Mouse (Mus musculus) heart, embryonic 11.5 days (tissue): Measurements from ENCODE around the gene Ddx55. TPM values are rescaled to one million over a fixed set of nuclear protein-coding genes. Genes with fewer than 3 reads are reported as not detected.

Experiments used
- ATAC-seq: fragments of 200-750 bp; cut with Nextera tagmentation; replicated peaks from 2 replicates; pipeline ENCODE4 v1.8.0; 2017; ENCODE audit warnings: moderate library complexity; ENCODE audit not compliant: insufficient number of reproducible peaks, low FRiP score, low TSS enrichment
- H3K27ac ChIP-seq: fragments of 300-500 bp; sonication (generic); 2 replicates; pipeline ENCODE4 v1.5.1; 2014; ENCODE audit warnings: mild to moderate bottlenecking, low read depth, low read length
- H3K27me3 ChIP-seq: fragments of 300-500 bp; sonication (generic); 2 replicates; pipeline ENCODE4 v1.6.1; 2014; ENCODE audit warnings: mild to moderate bottlenecking, low read length, mixed read lengths; ENCODE audit not compliant: control insufficient read depth, insufficient read depth
- H3K36me3 ChIP-seq: fragments of 300-500 bp; sonication (generic); 2 replicates; pipeline ENCODE4 v1.6.1; 2014; ENCODE audit warnings: mild to moderate bottlenecking, low read length, moderate library complexity, mixed read lengths; ENCODE audit not compliant: control insufficient read depth, insufficient read depth
- H3K4me1 ChIP-seq: fragments of 300-500 bp; sonication (generic); 2 replicates; pipeline ENCODE4 v1.6.1; 2014; ENCODE audit warnings: low read length; ENCODE audit not compliant: control insufficient read depth, insufficient read depth
- H3K4me2 ChIP-seq: fragments of 300-500 bp; sonication (generic); 2 replicates; pipeline ENCODE4 v1.6.1; 2014; ENCODE audit warnings: mild to moderate bottlenecking, moderate library complexity
- H3K4me3 ChIP-seq: fragments of 300-500 bp; sonication (generic); 2 replicates; pipeline ENCODE4 v1.5.1; 2014; ENCODE audit warnings: low read depth, low read length
- H3K9ac ChIP-seq: fragments of 300-500 bp; sonication (generic); 2 replicates; pipeline ENCODE4 v1.6.1; 2014; ENCODE audit warnings: mild to moderate bottlenecking, low read depth, low read length, moderate library complexity
- H3K9me3 ChIP-seq: fragments of 300-500 bp; sonication (generic); replicated peaks from 2 replicates; pipeline ENCODE4 v1.6.1; 2016; ENCODE audit warnings: low read length; ENCODE audit not compliant: control insufficient read depth
- WGBS: fragments of 180-500 bp; shearing (Covaris S2); extraction: QIAGEN DNeasy Blood & Tissue Kit; methylation state at CpG from one replicate; pipeline ENCODE4 v1.1.7; 2014; ENCODE audit not compliant: insufficient replicate concordance; 5-methylcytosine and 5-hydroxymethylcytosine counted together
- polyA plus RNA-seq: library from polyadenylated mRNA; unstranded; fragments of >200 nt; fragmentation: Nextera tagmentation; extraction: Ambion mirVana; gene quantifications from 2 replicates; pipeline ENCODE4 v1.2.1, GENCODE M21; 2014

Ddx55 gene
- polyA plus RNA-seq, result 7.5 and 8.4 TPM in 2 replicates

- WGBS, result under 1% methylated on average over 66 of the region's 66 CpGs
- peak within 1 kb of the TSS; percentile 76 for H3K27ac ChIP-seq
- peak within 1 kb of the TSS; percentile 82 for H3K9ac ChIP-seq
- peaks cover 19% of the 10 kb centered on the region for H3K36me3 ChIP-seq
- H3K27me3 ChIP-seq, result no peaks in the 10 kb centered on the region
- 0 out of 2 replicates have a peak, but pooled peaks cover 6% of the 10 kb centered on the region for H3K4me1 ChIP-seq
- H3K9me3 ChIP-seq, result no peaks in the 10 kb centered on the region
- peak; percentile 75 for ATAC-seq
- peak within 1 kb of the TSS; percentile 96 for H3K4me3 ChIP-seq
- peak within 1 kb of the TSS; percentile 83 for H3K4me2 ChIP-seq
These were observed at the start of gene Ddx55 for GRCm38 (mm10) chr5:124552558-124553307. Gene Ddx55, plus strand, starts transcription at chr5:124552864.

- no peaks in the 10 kb centered on the region for H3K27me3 ChIP-seq
- H3K4me2 ChIP-seq, result no peak overlapping the region
- H3K9me3 ChIP-seq, result no peaks in the 10 kb centered on the region
- H3K4me3 ChIP-seq, result no peak overlapping the region
- H3K4me1 ChIP-seq, result peaks cover 6% of the 10 kb centered on the region
- no peak overlapping the region for H3K27ac ChIP-seq
- WGBS, result 54% methylated on average over 14 of the region's 14 CpGs
- H3K9ac ChIP-seq, result no peak overlapping the region
- H3K36me3 ChIP-seq, result peaks cover 22% of the 10 kb centered on the region
- no peak for ATAC-seq
These were observed 48.9 kb upstream of the Ddx55 start for GRCm38 (mm10) chr5:124503742-124504141.

GRCm38 (mm10) chr5:124505235-124505634, 47.4 kb upstream of the Ddx55 start:
- Histone ChIP-seq H3K4me1 (peaks cover 8% of the 10 kb centered on the region), H3K27me3 (no peaks in the 10 kb centered on the region), H3K36me3 (peaks cover 25% of the 10 kb centered on the region), H3K9me3 (no peaks in the 10 kb centered on the region), H3K4me3 (no peak overlapping the region), H3K27ac (no peak overlapping the region), H3K9ac (no peak overlapping the region), H3K4me2 (no peak overlapping the region)
- WGBS, result 90% methylated on average over 4 of the region's 4 CpGs
- no peak for ATAC-seq

GRCm38 (mm10) chr5:124506731-124507359, 45.8 kb upstream of the Ddx55 start:
- Histone ChIP-seq H3K27ac (no peak overlapping the region), H3K9ac (no peak overlapping the region)
- no peak for ATAC-seq

GRCm38 (mm10) chr5:124509200-124509599, 43.5 kb upstream of the Ddx55 start:
- H3K27ac ChIP-seq, result no peak overlapping the region
- ATAC-seq, result no peak
- H3K4me3 ChIP-seq, result no peak overlapping the region
- no peaks in the 10 kb centered on the region for H3K27me3 ChIP-seq
- H3K9me3 ChIP-seq, result no peaks in the 10 kb centered on the region
- no peak overlapping the region for H3K9ac ChIP-seq
- H3K4me2 ChIP-seq, result no peak overlapping the region
- 92% methylated on average over 6 of the region's 6 CpGs for WGBS
- H3K4me1 ChIP-seq, result peaks cover 8% of the 10 kb centered on the region
- H3K36me3 ChIP-seq, result peaks cover 14% of the 10 kb centered on the region

More at GRCm38 (mm10) chr5:124506731-124507359, 45.8 kb upstream of the Ddx55 start:
- peaks cover 8% of the 10 kb centered on the region for H3K4me1 ChIP-seq
- H3K27me3 ChIP-seq, result no peaks in the 10 kb centered on the region
- 48% methylated on average over 10 of the region's 10 CpGs for WGBS
- H3K9me3 ChIP-seq, result no peaks in the 10 kb centered on the region
- no peak overlapping the region for H3K4me2 ChIP-seq
- no peak overlapping the region for H3K4me3 ChIP-seq
- H3K36me3 ChIP-seq, result peaks cover 15% of the 10 kb centered on the region; the same call in 1 of the 2 replicates

- WGBS, result 54% methylated on average over 12 of the region's 12 CpGs
- H3K9me3 ChIP-seq, result no peaks in the 10 kb centered on the region
- no peak overlapping the region for H3K4me2 ChIP-seq
- H3K4me3 ChIP-seq, result no peak overlapping the region
- peaks cover 15% of the 10 kb centered on the region for H3K36me3 ChIP-seq
- H3K4me1 ChIP-seq, result peaks cover 8% of the 10 kb centered on the region
- H3K27ac ChIP-seq, result no peak overlapping the region
- no peak overlapping the region for H3K9ac ChIP-seq
- 0 out of 2 replicates have a peak, but pooled peaks have one; percentile 14 for ATAC-seq
- no peaks in the 10 kb centered on the region for H3K27me3 ChIP-seq
These were observed 42.9 kb upstream of the Ddx55 start for GRCm38 (mm10) chr5:124509742-124510237.

GRCm38 (mm10) chr5:124510536-124511050, 42.1 kb upstream of the Ddx55 start:
- WGBS, result 71% methylated on average over 10 of the region's 10 CpGs
- H3K4me2 ChIP-seq, result no peak overlapping the region
- peaks cover 8% of the 10 kb centered on the region for H3K4me1 ChIP-seq
- no peaks in the 10 kb centered on the region for H3K9me3 ChIP-seq
- no peak overlapping the region for H3K4me3 ChIP-seq
- H3K36me3 ChIP-seq, result peaks cover 15% of the 10 kb centered on the region
- no peak for ATAC-seq
- no peaks in the 10 kb centered on the region for H3K27me3 ChIP-seq
- H3K27ac ChIP-seq, result no peak overlapping the region
- no peak overlapping the region for H3K9ac ChIP-seq

- Histone ChIP-seq H3K4me2 (no peak overlapping the region), H3K36me3 (peaks cover 16% of the 10 kb centered on the region), H3K9ac (no peak overlapping the region), H3K27me3 (no peaks in the 10 kb centered on the region), H3K4me1 (no peaks in the 10 kb centered on the region), H3K27ac (no peak overlapping the region), H3K4me3 (no peak overlapping the region), H3K9me3 (no peaks in the 10 kb centered on the region)
- WGBS, result 77% methylated on average over 5 of the region's 5 CpGs
- no peak for ATAC-seq
These were observed 36.9 kb upstream of the Ddx55 start for GRCm38 (mm10) chr5:124515789-124516188.
